Mouse (Mus musculus) embryonic facial prominence, embryonic 13.5 days (tissue): ENCODE results near the gene Phldb2. TPM values are rescaled to one million over a fixed set of nuclear protein-coding genes. Genes with fewer than 3 reads are reported as not detected.

ENCODE experiments used
- ATAC-seq: fragments of 200-750 bp; cut with Nextera tagmentation; 2 replicates; pipeline ENCODE4 v1.8.0; 2017; ENCODE audit warnings: low read depth; ENCODE audit not compliant: insufficient number of reproducible peaks, insufficient read depth, low FRiP score, low TSS enrichment
- H3K27ac ChIP-seq: fragments of 300-500 bp; sonication (generic); 2 replicates; pipeline ENCODE4 v1.5.1; 2015; ENCODE audit warnings: moderate library complexity, mild to moderate bottlenecking, inconsistent platforms
- H3K27me3 ChIP-seq: fragments of 300-500 bp; sonication (generic); 2 replicates; pipeline ENCODE4 v1.6.1; 2015; ENCODE audit warnings: mild to moderate bottlenecking, inconsistent platforms
- H3K36me3 ChIP-seq: fragments of 300-500 bp; sonication (generic); 2 replicates; pipeline ENCODE4 v1.6.1; 2015; ENCODE audit warnings: mild to moderate bottlenecking, inconsistent platforms
- H3K4me1 ChIP-seq: fragments of 300-500 bp; sonication (generic); 2 replicates; pipeline ENCODE4 v1.6.1; 2015; ENCODE audit warnings: inconsistent platforms
- H3K4me2 ChIP-seq: fragments of 300-500 bp; sonication (generic); 2 replicates; pipeline ENCODE4 v1.6.1; 2015; ENCODE audit warnings: moderate library complexity, mild to moderate bottlenecking, inconsistent platforms
- H3K4me3 ChIP-seq: fragments of 300-500 bp; sonication (generic); 2 replicates; pipeline ENCODE4 v1.5.1; 2015; ENCODE audit warnings: mild to moderate bottlenecking, inconsistent platforms
- H3K9ac ChIP-seq: fragments of 300-500 bp; sonication (generic); 2 replicates; pipeline ENCODE4 v1.6.1; 2015; ENCODE audit warnings: mild to moderate bottlenecking, inconsistent platforms
- H3K9me3 ChIP-seq: fragments of 300-500 bp; sonication (generic); 2 replicates; pipeline ENCODE4 v1.6.1; 2016; ENCODE audit warnings: inconsistent platforms
- WGBS: fragments of 180-500 bp; shearing (Covaris S2); methylation state at CpG from one replicate; pipeline ENCODE4 v1.1.7; 2015; ENCODE audit warnings: mixed read lengths; 5-methylcytosine and 5-hydroxymethylcytosine counted together
- polyA plus RNA-seq: library from polyadenylated mRNA; unstranded; fragments of >200 nt; fragmentation: Nextera tagmentation; extraction: Ambion mirVana; gene quantifications from 2 replicates; pipeline ENCODE4 v1.2.1, GENCODE M21; 2015

Phldb2 gene
- polyA plus RNA-seq, 1 experiment from 2014 or later: 55.0 TPM

GRCm38 (mm10) chr16:45927601-45928000 lies 25.8 kb downstream of the Phldb2 start:
- Histone ChIP-seq H3K9me3 (no peaks in the 10 kb centered on the region), H3K36me3 (no peaks in the 10 kb centered on the region), H3K9ac (no peak overlapping the region), H3K4me2 (no peak overlapping the region), H3K27ac (0 out of 2 replicates have a peak overlapping the region, but pooled peaks have one; percentile 45), H3K4me1 (peaks cover 36% of the 10 kb centered on the region), H3K27me3 (no peaks in the 10 kb centered on the region), H3K4me3 (no peak overlapping the region)
- WGBS: 42% methylated on average over 3 of the region's 3 CpGs
- ATAC-seq: no peak

GRCm38 (mm10) chr16:45926875-45927274 lies 26.5 kb downstream of the Phldb2 start:
- Histone ChIP-seq H3K9me3 (no peaks in the 10 kb centered on the region), H3K36me3 (no peaks in the 10 kb centered on the region), H3K4me1 (peaks cover 39% of the 10 kb centered on the region), H3K4me2 (no peak overlapping the region), H3K4me3 (no peak overlapping the region), H3K27ac (no peak overlapping the region), H3K9ac (no peak overlapping the region), H3K27me3 (no peaks in the 10 kb centered on the region)
- WGBS: 94% methylated on average over 5 of the region's 5 CpGs
- ATAC-seq: no peak

- no peak for ATAC-seq
- Histone ChIP-seq H3K27me3 (no peaks in the 10 kb centered on the region), H3K27ac (no peak overlapping the region), H3K4me1 (peaks cover 41% of the 10 kb centered on the region), H3K4me3 (no peak overlapping the region), H3K4me2 (no peak overlapping the region), H3K9ac (no peak overlapping the region), H3K9me3 (no peaks in the 10 kb centered on the region), H3K36me3 (no peaks in the 10 kb centered on the region)
- WGBS: 59% methylated on average over 6 of the region's 6 CpGs
These were observed 29.5 kb downstream of the Phldb2 start for GRCm38 (mm10) chr16:45923731-45924424.

- no peak overlapping the region for H3K27ac ChIP-seq
- H3K4me2 ChIP-seq: no peak overlapping the region
- no peaks in the 10 kb centered on the region for H3K36me3 ChIP-seq
- peaks cover 37% of the 10 kb centered on the region for H3K4me1 ChIP-seq
- no peak overlapping the region for H3K4me3 ChIP-seq
- no peak for ATAC-seq
- WGBS: 73% methylated on average over 8 of the region's 8 CpGs
- no peaks in the 10 kb centered on the region for H3K27me3 ChIP-seq
- no peak overlapping the region for H3K9ac ChIP-seq
- H3K9me3 ChIP-seq: no peaks in the 10 kb centered on the region
These were observed 30.7 kb downstream of the Phldb2 start for GRCm38 (mm10) chr16:45922546-45923229.

GRCm38 (mm10) chr16:45919572-45919971 lies 33.8 kb downstream of the Phldb2 start:
- Histone ChIP-seq H3K4me1 (peaks cover 31% of the 10 kb centered on the region), H3K27ac (no peak overlapping the region), H3K9ac (no peak overlapping the region), H3K27me3 (no peaks in the 10 kb centered on the region), H3K4me3 (no peak overlapping the region), H3K4me2 (no peak overlapping the region), H3K9me3 (no peaks in the 10 kb centered on the region), H3K36me3 (no peaks in the 10 kb centered on the region)
- no peak for ATAC-seq
- WGBS: 47% methylated on average over 8 of the region's 8 CpGs

- H3K4me3 ChIP-seq: no peak overlapping the region
- H3K36me3 ChIP-seq: no peaks in the 10 kb centered on the region
- no peak for ATAC-seq
- WGBS: 87% methylated on average over 8 of the region's 8 CpGs
- H3K9ac ChIP-seq: no peak overlapping the region
- no peaks in the 10 kb centered on the region for H3K27me3 ChIP-seq
- H3K4me1 ChIP-seq: no peaks in the 10 kb centered on the region
- no peak overlapping the region for H3K27ac ChIP-seq
- H3K4me2 ChIP-seq: no peak overlapping the region
- H3K9me3 ChIP-seq: no peaks in the 10 kb centered on the region
These were observed 49.8 kb downstream of the Phldb2 start for GRCm38 (mm10) chr16:45903595-45903994.

- H3K4me3 ChIP-seq: no peak overlapping the region
- peaks cover 25% of the 10 kb centered on the region for H3K4me1 ChIP-seq
- no peak overlapping the region for H3K9ac ChIP-seq
- H3K27ac ChIP-seq: no peak overlapping the region
- no peaks in the 10 kb centered on the region for H3K27me3 ChIP-seq
- ATAC-seq: no peak
- no peaks in the 10 kb centered on the region for H3K36me3 ChIP-seq
- H3K9me3 ChIP-seq: no peaks in the 10 kb centered on the region
- WGBS: 86% methylated on average over 3 of the region's 3 CpGs
- H3K4me2 ChIP-seq: no peak overlapping the region
These were observed 54.9 kb downstream of the Phldb2 start for GRCm38 (mm10) chr16:45898459-45898858.

- Histone ChIP-seq H3K27ac (no peak overlapping the region), H3K9me3 (no peaks in the 10 kb centered on the region), H3K36me3 (no peaks in the 10 kb centered on the region), H3K27me3 (no peaks in the 10 kb centered on the region), H3K4me2 (no peak overlapping the region), H3K4me1 (peaks cover 34% of the 10 kb centered on the region), H3K4me3 (no peak overlapping the region), H3K9ac (no peak overlapping the region)
- 23% methylated on average over 2 of the region's 2 CpGs for WGBS
- no peak for ATAC-seq
These were observed 56.8 kb downstream of the Phldb2 start for GRCm38 (mm10) chr16:45896587-45896986.

- no peaks in the 10 kb centered on the region for H3K36me3 ChIP-seq
- H3K27me3 ChIP-seq: no peaks in the 10 kb centered on the region
- no peak overlapping the region for H3K4me3 ChIP-seq
- peak overlapping the region; percentile 55; the same call in 1 of the 2 replicates for H3K27ac ChIP-seq
- H3K4me2 ChIP-seq: 0 out of 2 replicates have a peak overlapping the region, but pooled peaks have one; percentile 7
- 17% methylated on average over 5 of the region's 5 CpGs for WGBS
- no peaks in the 10 kb centered on the region for H3K9me3 ChIP-seq
- no peak for ATAC-seq
- H3K9ac ChIP-seq: no peak overlapping the region
- peaks cover 34% of the 10 kb centered on the region for H3K4me1 ChIP-seq
These were observed 58.4 kb downstream of the Phldb2 start for GRCm38 (mm10) chr16:45894998-45895397.

GRCm38 (mm10) chr16:45893796-45894195 lies 59.6 kb downstream of the Phldb2 start:
- H3K36me3 ChIP-seq: no peaks in the 10 kb centered on the region
- no peak overlapping the region for H3K4me3 ChIP-seq
- H3K9ac ChIP-seq: no peak overlapping the region
- peaks cover 34% of the 10 kb centered on the region for H3K4me1 ChIP-seq
- H3K9me3 ChIP-seq: no peaks in the 10 kb centered on the region
- H3K4me2 ChIP-seq: no peak overlapping the region
- no peaks in the 10 kb centered on the region for H3K27me3 ChIP-seq
- H3K27ac ChIP-seq: no peak overlapping the region; the same call in 1 of the 2 replicates
- 75% methylated on average over 2 of the region's 2 CpGs for WGBS
- no peak for ATAC-seq

- H3K4me2 ChIP-seq: no peak overlapping the region
- H3K4me1 ChIP-seq: peaks cover 34% of the 10 kb centered on the region
- no peaks in the 10 kb centered on the region for H3K27me3 ChIP-seq
- 9% methylated on average over 1 of the region's 1 CpGs for whole genome bisulfite sequencing
- H3K9ac ChIP-seq: no peak overlapping the region
- ATAC-seq: no peak
- H3K27ac ChIP-seq: peak overlapping the region; percentile 29; the same call in 1 of the 2 replicates
- H3K36me3 ChIP-seq: no peaks in the 10 kb centered on the region
- no peaks in the 10 kb centered on the region for H3K9me3 ChIP-seq
- no peak overlapping the region for H3K4me3 ChIP-seq
These were observed 60.5 kb downstream of the Phldb2 start for GRCm38 (mm10) chr16:45892928-45893327.
